Mouse (Mus musculus): ENCODE measurements around the gene Oxsm. TPM values are rescaled to one million over a fixed set of nuclear protein-coding genes. Genes with fewer than 3 reads are reported as not detected.

Oxsm gene
- total RNA-seq, 2 experiments from 2014 or later = 18.7 to 18.8 TPM

GRCm38 (mm10) chr14:16243603-16244209 is 5.9 kb downstream of the Oxsm start:
- DNase-seq = no peak
- intact Hi-C loops (cut with DNase I) = loop anchor here (10.0 kb wide), 1 partner anchor 71 kb away; no protein-coding TSS in a partner anchor

DNA sequence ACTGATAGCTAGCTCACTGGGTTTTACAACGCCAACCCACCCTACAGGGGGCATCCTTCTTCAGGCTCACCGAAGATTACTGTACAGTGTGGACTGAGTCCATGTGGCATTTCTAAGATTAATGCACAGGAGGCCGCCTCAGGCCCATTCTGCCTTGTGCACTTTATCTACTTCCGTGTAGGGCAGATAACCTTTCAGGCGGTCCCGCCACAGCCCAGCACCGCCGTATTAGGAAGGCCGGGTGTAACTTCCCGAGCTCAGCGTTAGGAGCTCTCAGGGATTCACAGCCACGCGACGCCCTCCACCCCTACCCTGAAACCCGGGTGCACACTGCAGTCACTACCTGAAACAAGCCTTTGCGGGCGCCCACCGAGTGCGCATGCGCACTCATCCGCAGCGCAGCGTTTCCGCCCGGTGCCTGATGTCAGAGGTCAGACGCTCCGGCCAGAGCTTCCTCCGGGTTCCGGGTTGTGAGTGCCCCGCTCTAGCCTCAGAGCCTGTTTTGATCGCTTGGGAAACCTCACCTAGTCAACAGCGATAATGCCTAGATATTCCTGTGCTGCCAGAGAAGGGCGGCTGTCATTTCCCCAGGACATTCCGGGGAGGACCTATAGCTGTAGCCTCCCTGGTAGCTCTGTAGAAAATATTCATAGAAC is 6.5 kb downstream of the Oxsm start:
- intact Hi-C loops (cut with DNase I) = loop anchor here (10.0 kb wide), 1 partner anchor 72 kb away; no protein-coding TSS in a partner anchor

DNA sequence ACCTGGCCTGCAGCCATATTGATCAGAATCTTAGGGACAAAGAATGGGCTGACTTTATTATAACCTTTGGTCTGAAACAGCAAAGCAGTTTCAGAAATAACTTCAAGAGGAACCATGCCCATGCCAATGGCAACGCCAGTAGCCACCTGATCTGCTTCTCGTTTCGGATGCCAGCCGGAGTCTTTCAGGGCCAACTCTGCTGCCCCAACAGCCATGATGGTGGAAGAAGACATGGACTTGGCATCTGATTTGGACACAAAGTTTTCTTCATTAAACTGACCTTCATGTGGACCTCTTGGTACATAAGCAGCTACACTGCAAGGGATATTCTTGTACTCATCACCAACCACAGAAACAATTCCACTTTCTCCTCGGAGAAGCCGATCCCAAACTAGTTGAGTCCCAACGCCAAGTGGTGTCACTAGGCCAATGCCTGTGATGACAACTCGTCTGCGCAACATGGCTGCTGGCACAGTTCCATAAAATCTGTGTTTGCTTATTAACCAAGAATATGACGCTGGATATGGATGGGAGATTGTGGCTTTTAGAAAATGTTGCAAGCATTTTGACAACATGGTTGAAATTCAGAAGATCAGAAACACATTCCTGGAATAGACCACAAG is 7.3 kb downstream of the Oxsm start:
- intact Hi-C loops (cut with DNase I) = loop anchor here (10.0 kb wide), 1 partner anchor 72 kb away; no protein-coding TSS in a partner anchor
- no peak for DNase-seq

More for the DNA sequence above, 6.5 kb downstream of the Oxsm start:
- DNase-seq = peak; percentile 91 to 93

DNA sequence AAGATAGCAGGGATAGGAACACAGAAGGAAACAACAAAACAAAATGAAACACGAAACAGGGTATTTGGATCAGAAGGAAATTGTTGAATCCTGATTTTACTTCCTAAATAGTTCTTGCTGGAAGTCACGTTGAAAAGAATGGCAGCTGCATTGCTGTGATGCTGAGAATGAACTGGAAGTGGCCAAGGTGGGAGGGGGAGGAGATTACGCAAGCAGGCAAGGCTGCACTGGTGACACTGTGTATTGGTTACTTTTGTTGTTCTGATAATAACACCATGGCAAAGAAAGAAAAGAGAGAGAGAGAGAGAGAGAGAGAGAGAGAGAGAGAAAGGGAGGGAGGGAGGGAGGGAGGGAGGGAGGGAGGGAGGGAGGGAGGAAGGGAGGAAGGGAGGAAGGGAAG is 13.1 kb downstream of the Oxsm start:
- intact Hi-C loops (cut with DNase I) = no loop called here

GRCm38 (mm10) chr14:16233515-16233914 is 16.1 kb downstream of the Oxsm start:
- intact Hi-C loops (cut with DNase I) = no loop called here
- DNase-seq = no peak

More for the DNA sequence above, 13.1 kb downstream of the Oxsm start:
- no peak for DNase-seq

- no peak for DNase-seq
- intact Hi-C loops (cut with DNase I) = no loop called here
Measured at GRCm38 (mm10) chr14:16230581-16230980, 19.0 kb downstream of the Oxsm start.

DNA sequence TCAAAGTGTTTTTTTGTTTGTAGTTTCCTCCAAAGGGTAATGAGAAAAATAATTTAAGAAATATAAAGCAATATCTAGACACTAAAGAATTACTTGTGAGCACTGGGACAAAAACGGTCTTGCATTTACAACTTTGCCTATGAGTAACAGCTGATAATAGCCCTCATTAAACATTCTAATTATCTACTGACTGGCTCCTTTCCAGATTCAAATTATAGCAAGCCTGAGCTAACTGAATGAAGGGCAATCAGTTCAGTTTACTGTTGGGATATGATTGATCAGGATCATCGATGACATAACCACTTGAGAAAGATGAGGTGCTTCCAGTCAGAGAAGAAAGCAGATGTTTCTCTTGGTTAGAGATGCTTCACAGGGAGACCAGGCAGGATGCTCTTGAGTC is 20.2 kb downstream of the Oxsm start:
- DNase-seq = no peak
- intact Hi-C loops (cut with DNase I) = no loop called here

GRCm38 (mm10) chr14:16219015-16219414 is 30.6 kb downstream of the Oxsm start:
- DNase-seq = peak in 1 of 2 experiments; percentile 33
- intact Hi-C loops (cut with DNase I) = no loop called here

DNA sequence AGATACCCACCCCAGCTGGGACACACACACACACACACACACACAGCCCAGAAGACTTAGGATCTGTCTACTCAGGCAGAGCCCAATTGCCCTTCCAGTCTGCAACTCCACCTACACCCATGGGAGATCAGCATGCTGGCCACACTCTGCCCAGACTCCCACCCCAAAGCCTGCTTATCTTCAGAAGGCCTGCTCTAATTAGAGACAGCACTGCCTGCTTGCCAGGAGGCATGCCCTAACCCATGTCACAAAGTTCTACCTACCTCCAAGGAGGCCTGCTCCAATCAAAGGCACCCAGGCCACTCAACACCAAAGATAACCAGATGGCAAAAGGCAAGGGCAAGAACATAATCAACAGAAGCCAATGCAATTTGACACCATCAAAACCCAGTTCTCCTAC is 41.9 kb downstream of the Oxsm start:
- intact Hi-C loops (cut with DNase I) = no loop called here
- no peak for DNase-seq

GRCm38 (mm10) chr14:16201673-16202072 is 47.9 kb downstream of the Oxsm start:
- DNase-seq = no peak
- intact Hi-C loops (cut with DNase I) = no loop called here

DNA sequence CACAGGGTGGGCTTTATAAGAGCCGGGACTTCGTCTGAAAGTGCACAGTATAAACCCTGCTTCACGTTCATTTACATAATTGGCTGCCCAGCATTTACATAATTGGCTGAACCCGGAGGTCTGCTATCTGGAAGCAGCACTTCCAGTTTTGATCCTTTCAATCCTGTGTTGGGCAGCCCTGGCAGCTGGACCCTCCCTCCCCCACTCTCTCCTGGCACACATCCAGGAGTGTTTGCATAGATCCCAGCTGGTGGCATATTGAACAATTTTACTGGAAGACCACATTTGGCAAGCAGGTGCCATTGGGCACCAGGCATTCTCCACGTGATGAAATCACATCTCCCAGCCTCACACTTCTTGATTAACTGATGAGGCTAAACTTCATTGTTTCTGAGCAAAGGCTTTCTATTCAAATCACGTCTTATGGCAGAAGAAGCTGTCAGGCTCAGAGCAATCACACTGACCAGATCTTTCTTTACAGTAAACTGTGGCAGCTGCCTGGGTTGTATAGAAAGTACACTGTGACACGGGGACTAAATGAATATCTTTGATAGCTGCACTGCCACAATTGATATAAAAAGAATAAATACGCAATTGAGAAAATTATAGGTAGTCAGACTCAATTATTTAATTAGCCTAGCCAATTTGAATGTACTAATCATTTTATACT is 48.5 kb downstream of the Oxsm start:
- intact Hi-C loops (cut with DNase I) = no loop called here
- peak in 1 of 2 experiments; percentile 7 for DNase-seq

- no peak for DNase-seq
- intact Hi-C loops (cut with DNase I) = no loop called here
Measured at GRCm38 (mm10) chr14:16200220-16200912, 49.2 kb downstream of the Oxsm start.

- intact Hi-C loops (cut with DNase I) = loop anchor here (5.0 kb wide), 2 partner anchors 839 to 1334 kb away; no protein-coding TSS in a partner anchor
- DNase-seq = peak in 1 of 2 experiments; percentile 18
Measured at GRCm38 (mm10) chr14:16196518-16196917, 53.1 kb downstream of the Oxsm start.

- intact Hi-C loops (cut with DNase I) = loop anchor here (5.0 kb wide), 2 partner anchors 838 to 1333 kb away; no protein-coding TSS in a partner anchor
- no peak for DNase-seq
Measured at GRCm38 (mm10) chr14:16195486-16195885, 54.1 kb downstream of the Oxsm start.

- intact Hi-C loops (cut with DNase I) = no loop called here
Measured at GRCm38 (mm10) chr14:16194125-16194524, 55.5 kb downstream of the Oxsm start.

DNA sequence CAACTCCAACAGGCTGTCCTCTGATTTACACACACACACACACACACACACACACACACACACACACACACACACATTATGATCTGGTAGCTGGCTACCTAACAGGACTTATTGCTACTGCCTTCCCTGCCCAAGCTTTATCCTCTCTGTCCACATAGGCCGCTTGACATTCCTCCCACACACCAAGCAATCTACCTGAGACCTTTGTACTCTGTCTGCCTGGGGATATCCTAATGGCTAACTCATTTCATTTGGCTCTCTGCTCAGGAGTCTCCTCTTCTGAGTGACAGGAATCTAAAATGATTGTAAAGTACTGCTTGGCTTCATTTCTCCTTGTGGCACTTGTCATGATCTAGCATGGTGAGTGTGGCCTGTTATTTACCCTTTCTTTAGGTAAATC is 60.5 kb downstream of the Oxsm start:
- intact Hi-C loops (cut with DNase I) = no loop called here

More at GRCm38 (mm10) chr14:16194125-16194524, 55.5 kb downstream of the Oxsm start:
- no peak for DNase-seq

More for the DNA sequence above, 60.5 kb downstream of the Oxsm start:
- no peak for DNase-seq

Data from heart, postnatal 14 days (tissue).